Mouse (Mus musculus) lung, adult 2 months (tissue): ENCODE data around the gene Chrnd. TPM values are rescaled to one million over a fixed set of nuclear protein-coding genes. Genes with fewer than 3 reads are reported as not detected.

Source experiments
- DNase-seq: peaks from one replicate; pipeline ENCODE4 v3.0.0; 2022
- H3K4me1 ChIP-seq: fragments of 200-500 bp; 2 replicates; pipeline ENCODE4 v1.6.1; 2011; ENCODE audit warnings: low read length; ENCODE audit not compliant: control insufficient read depth, insufficient read depth
- H3K4me3 ChIP-seq: fragments of 200-500 bp; replicated peaks from 2 replicates; pipeline ENCODE3; 2011; ENCODE audit warnings: low read depth, mild to moderate bottlenecking, control low read depth, low read length; ENCODE audit errors: extremely low read depth
- CTCF ChIP-seq: fragments of 200-500 bp; IDR thresholded peaks from 2 replicates; pipeline ENCODE4 v1.5.1; 2011; ENCODE audit warnings: mild to moderate bottlenecking, low read length, control low read depth; ENCODE audit not compliant: insufficient read depth
- POLR2A ChIP-seq: fragments of 200-500 bp; IDR thresholded peaks from 2 replicates; pipeline ENCODE4 v1.6.1; 2011; ENCODE audit warnings: low read depth, mild to moderate bottlenecking, control low read depth, low read length, borderline replicate concordance; ENCODE audit errors: extremely low read depth
- WGBS: fragments of 180-500 bp; shearing (Covaris S2); methylation state at CpG from one replicate; pipeline ENCODE4 v1.1.7; 2018; 5-methylcytosine and 5-hydroxymethylcytosine counted together
- polyA plus RNA-seq: library from polyadenylated mRNA; depleted of rRNA; stranded (reverse); fragments of >200 nt; gene quantifications from 2 replicates; pipeline ENCODE4 v1.2.3, GENCODE M21; 2012; rRNA removed

Gene Chrnd
- polyA plus RNA-seq = 0.56 TPM in 1 of 2 replicates, not detected in the other

- DNase-seq = no peak
- H3K4me3 ChIP-seq = no peak within 1 kb of the TSS
- WGBS = 26% methylated on average over 4 of the region's 4 CpGs
- no peaks in the 10 kb centered on the region for H3K4me1 ChIP-seq
- no peak for TF ChIP-seq POLR2A
- TF ChIP-seq CTCF = no peak
Observed at GRCm38 (mm10) chr1:87190429-87190828, at the start of gene Chrnd. Gene Chrnd, plus strand, starts transcription at chr1:87190607.

DNA sequence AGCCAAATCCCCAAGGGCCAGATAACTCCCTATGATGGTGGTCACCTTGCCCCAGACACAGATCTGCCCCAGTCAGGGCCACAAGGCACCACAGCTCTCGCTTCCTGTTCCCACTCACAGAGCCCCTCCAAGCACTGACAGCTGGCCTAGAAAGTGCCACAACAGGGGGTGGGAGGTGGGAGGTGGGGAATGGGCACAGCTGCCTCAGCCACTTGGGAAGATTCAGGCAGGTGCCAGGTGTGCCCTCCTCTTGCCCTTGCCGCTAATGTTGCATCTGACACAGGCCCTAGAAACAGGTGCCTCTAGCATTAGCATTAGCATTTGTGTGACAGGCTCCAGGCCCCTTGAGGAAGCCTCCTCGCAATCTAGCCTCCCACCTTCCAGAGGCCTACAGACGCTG is 48.9 kb upstream of the Chrnd start:
- TF ChIP-seq POLR2A = no peak
- no peak for TF ChIP-seq CTCF
- H3K4me1 ChIP-seq = no peaks in the 10 kb centered on the region
- 94% methylated on average over 4 of the region's 4 CpGs for WGBS
- H3K4me3 ChIP-seq = no peak overlapping the region
- DNase-seq = no peak

DNA sequence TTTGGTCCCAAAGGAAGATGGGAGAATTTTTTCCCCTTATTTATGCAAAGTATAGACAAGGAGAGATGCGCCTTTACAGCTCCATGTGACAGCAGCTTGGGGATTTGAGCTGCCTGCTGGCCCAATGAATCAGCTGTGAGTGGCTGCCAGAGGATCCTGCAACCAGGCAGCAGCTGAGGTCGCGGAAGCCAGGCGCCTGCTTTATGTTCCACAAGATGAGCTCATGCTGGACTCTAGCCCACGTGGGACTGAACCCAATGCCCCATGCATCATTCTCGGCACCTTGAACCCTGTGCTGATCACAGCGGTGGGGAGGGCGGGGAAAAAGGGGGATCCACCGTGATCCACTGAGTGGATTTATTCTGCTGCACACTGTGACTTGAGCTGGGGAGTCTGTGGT is 48.0 kb upstream of the Chrnd start:
- 60% methylated on average over 9 of the region's 9 CpGs for WGBS
- TF ChIP-seq POLR2A (no peak), CTCF (no peak)

GRCm38 (mm10) chr1:87143141-87143540 is 47.3 kb upstream of the Chrnd start:
- 76% methylated on average over 10 of the region's 10 CpGs for WGBS
- no peaks in the 10 kb centered on the region for H3K4me1 ChIP-seq
- TF ChIP-seq CTCF (no peak), POLR2A (no peak)
- H3K4me3 ChIP-seq = no peak overlapping the region
- DNase-seq = no peak

More for the DNA sequence above, 48.0 kb upstream of the Chrnd start:
- Histone ChIP-seq H3K4me1 (no peaks in the 10 kb centered on the region), H3K4me3 (no peak overlapping the region)
- no peak for DNase-seq

- no peak overlapping the region for H3K4me3 ChIP-seq
- TF ChIP-seq POLR2A (no peak), CTCF (no peak)
- no peak for DNase-seq
- no peaks in the 10 kb centered on the region for H3K4me1 ChIP-seq
- WGBS = 38% methylated on average over 13 of the region's 13 CpGs
Observed at GRCm38 (mm10) chr1:87149422-87149821, 41.0 kb upstream of the Chrnd start.

DNA sequence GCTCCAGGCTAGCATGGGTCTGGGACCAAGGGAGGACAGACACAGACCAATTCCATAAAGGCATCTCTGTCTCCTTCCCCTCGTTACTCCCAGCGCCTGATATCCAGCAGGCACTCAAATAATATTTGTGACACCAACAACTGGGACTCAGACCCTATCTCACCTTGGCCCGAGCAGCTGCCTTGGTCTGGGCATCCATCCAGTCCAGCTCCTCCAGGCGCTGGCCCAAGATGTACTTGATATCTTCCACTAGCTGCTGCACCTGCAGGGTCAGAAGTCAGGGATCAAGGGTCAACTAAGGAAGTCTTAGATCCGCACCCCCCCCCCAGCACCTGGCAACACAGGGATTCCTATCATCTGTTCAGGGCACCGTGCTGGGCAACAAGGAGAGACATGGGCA is 39.1 kb upstream of the Chrnd start:
- no peak for TF ChIP-seq POLR2A
- TF ChIP-seq CTCF = no peak
- DNase-seq = no peak
- WGBS = 83% methylated on average over 6 of the region's 6 CpGs
- no peaks in the 10 kb centered on the region for H3K4me1 ChIP-seq
- no peak overlapping the region for H3K4me3 ChIP-seq

DNA sequence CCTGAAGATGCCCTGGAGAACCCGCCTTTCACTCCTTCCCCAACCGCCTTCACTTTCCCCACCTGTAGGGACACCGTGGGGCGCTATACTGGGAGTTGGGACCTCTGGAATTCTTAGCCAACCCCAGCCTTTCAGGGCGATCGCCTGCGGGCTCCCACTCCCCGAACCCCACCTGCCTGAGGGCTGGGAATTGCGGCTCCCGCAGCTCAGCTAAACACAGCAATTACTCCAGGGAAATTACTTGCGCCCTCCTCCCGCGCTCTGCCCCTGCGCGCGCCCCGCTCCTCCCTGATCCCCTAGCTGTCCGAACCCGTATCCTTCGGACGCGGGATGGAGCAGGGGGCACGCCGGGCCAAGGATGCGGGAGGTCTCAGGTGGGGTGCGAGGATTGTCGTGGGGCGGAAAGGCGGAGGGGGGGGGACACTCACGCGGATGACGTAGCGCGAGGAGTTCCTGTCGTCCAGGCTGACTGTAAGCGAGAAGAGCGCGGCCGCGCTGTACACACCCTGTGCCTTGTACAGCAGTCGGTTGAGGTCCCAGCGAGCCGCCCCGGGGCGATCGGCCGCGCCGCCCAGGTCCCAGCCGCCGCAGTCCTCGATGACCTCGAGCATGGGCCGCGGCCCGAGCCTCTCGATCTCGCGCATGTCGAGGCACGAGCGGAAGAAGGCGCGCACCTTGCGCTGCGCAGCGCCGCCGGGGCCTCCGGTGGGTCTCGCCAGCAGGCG is 36.5 kb upstream of the Chrnd start:
- no peak for DNase-seq
- H3K4me3 ChIP-seq = no peak overlapping the region
- WGBS = 2% methylated on average over 69 of the region's 72 CpGs
- no peaks in the 10 kb centered on the region for H3K4me1 ChIP-seq
- TF ChIP-seq CTCF = no peak
- no peak for TF ChIP-seq POLR2A

DNA sequence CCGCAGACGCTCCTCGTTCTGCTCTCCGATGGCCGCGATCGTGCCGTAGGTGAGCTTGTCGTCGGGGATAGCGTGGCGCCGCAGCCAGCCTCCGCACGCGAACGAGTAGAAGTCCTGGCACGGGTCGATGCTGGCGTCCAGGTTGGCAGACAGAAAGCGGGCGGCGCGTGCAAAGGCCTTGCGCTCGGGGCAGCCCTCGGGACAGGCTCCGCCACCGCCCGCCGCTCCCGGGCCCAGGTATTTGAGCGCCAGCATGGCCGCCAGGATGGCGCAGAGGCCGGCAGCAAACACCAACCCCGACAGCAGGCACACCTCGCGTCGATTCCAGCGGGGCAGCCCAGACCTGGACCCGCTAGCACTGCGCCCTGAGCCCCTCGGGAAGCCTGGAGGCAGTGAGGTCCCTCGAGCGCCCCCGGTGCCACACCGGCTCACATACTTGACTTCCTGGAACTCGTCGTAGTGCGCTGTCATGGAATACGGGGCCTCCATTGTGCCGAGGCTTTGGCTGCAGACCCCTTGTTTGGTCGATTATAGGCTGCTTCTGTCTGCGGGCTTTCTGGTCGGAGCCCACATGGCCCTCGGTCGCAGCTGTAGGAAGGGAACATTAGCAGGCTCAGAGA is 35.8 kb upstream of the Chrnd start:
- H3K4me1 ChIP-seq = no peaks in the 10 kb centered on the region
- TF ChIP-seq POLR2A = no peak
- no peak for TF ChIP-seq CTCF
- H3K4me3 ChIP-seq = no peak overlapping the region
- no peak for DNase-seq
- WGBS = 3% methylated on average over 58 of the region's 58 CpGs

DNA sequence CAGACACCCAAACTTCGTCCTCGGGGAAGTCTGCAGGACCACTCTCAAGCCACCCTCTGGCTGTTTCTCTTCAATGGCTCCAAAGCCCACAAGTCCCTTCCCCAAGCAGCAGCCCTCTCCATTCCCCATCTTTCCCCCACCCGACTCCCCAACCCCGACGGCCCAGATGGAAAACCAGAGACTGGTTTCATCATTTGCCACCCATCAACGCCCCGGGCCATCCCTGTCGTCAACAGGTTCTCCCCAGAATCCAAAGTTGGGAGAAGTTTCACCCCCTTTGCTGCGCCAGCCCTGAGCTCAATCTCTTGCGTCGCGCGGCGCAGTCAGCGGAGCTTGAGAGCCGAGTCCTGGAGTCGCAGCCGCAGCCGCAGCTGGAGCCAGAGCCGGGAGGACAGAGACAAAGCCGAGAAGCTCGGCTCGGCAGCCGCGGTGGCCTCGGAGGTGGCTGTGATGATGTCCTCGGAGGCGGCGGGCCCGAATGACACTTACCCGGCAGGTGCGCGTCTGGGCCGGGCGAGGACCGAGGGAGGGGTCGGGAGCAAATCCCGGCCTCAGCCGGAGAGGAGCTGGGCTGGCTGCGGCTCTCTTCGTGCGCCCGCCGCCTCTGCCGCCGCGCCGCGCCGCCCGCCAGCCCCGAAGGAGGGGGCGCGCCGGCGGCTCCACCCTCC is 34.7 kb upstream of the Chrnd start:
- TF ChIP-seq POLR2A (no peak), CTCF (no peak)
- Histone ChIP-seq H3K4me3 (no peak overlapping the region), H3K4me1 (no peaks in the 10 kb centered on the region)
- WGBS = 1% methylated on average over 50 of the region's 56 CpGs
- DNase-seq = no peak

- Histone ChIP-seq H3K4me3 (no peak within 1 kb of the TSS), H3K4me1 (no peaks in the 10 kb centered on the region)
- TF ChIP-seq POLR2A = no peak
- no peak for TF ChIP-seq CTCF
- no peak for DNase-seq
- WGBS = 3% methylated on average over 12 of the region's 12 CpGs
Observed at GRCm38 (mm10) chr1:87156199-87156587, 34.2 kb upstream of the Chrnd start, which contains the start of gene Ecel1. Gene Ecel1, minus strand, starts transcription at chr1:87156521.
